Mouse (Mus musculus) E14TG2a.4 (cell line): ENCODE data around the gene Rhbdf1.

Source experiments
- CTCF ChIP-seq: conservative IDR thresholded peaks from 2 replicates; pipeline ENCODE4 v1.5.1; 2014; ENCODE audit warnings: low read length
- NANOG ChIP-seq: IDR thresholded peaks from 2 replicates; pipeline ENCODE4 v1.6.1; 2014; ENCODE audit warnings: borderline replicate concordance, low read length, mixed read lengths

- no peak for TF ChIP-seq NANOG
- TF ChIP-seq CTCF = 0 out of 2 replicates have a peak, but pooled peaks have one; percentile 12
Measured at GRCm38 (mm10) chr11:32205058-32205873, 16.8 kb downstream of the Rhbdf1 start, which contains the start of gene Snrnp25.
